Mouse (Mus musculus): Measurements from ENCODE around the gene Mettl1. TPM values are rescaled to one million over a fixed set of nuclear protein-coding genes. Genes with fewer than 3 reads are reported as not detected.
"Not testable (repeated sequence)": the region's sequence is repeated elsewhere in the genome, so short reads cannot be mapped to it uniquely, and the experiment has no call there.

Mettl1 gene
- polyA plus RNA-seq, 1 experiment from 2014 or later, result 48.9 TPM

DNA sequence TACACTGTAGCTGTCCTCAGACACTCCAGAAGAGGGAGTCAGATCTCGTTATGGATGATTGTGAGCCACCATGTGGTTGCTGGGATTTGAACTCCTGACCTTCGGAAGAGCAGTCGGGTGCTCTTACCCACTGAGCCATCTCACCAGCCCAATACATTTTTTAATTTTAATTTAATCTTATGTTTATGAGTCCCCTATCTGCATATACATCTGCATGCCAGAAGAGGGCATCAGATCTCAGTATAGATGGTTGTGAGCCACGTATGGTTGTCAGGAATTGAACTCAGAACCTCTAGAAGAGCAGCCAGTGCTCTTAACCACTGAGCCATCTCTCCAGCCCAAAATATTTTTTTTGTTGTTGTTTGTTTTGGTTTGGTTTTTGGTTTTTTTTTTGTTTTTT lies 31.1 kb downstream of the Mettl1 start:
- not testable (repeated sequence) for H3K4me3 ChIP-seq (replicated peaks); H3K27ac ChIP-seq; H3K4me2 ChIP-seq (replicated peaks); H3K36me3 ChIP-seq; H3K9ac ChIP-seq; H3K9me3 ChIP-seq; ATAC-seq
- Histone ChIP-seq H3K4me1 (replicated peaks) (peaks cover 15% of the 10 kb centered on the region), H3K27me3 (replicated peaks) (peaks cover 15% of the 10 kb centered on the region)
- 82% methylated on average over 4 of the region's 4 CpGs for WGBS

DNA sequence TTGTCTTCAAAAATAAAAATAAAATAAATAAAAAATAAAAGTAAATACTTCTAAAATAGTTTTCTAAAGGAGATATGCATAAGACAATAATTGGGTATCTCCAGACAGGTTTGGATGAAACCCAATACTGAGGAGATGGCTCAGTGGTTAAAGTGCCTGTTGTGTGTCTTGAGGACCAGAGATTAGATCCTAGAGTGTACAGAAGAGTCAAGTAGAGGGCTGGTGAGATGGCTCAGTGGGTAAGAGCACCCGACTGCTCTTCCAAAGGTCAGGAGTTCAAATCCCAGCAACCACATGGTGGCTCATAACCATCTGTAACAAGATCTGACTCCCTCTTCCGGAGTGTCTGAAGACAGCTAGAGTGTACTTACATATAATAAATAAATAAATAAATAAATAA lies 31.8 kb downstream of the Mettl1 start:
- H3K4me2 ChIP-seq (replicated peaks); H3K36me3 ChIP-seq; ATAC-seq; H3K27ac ChIP-seq; H3K4me3 ChIP-seq (replicated peaks); H3K9ac ChIP-seq; H3K9me3 ChIP-seq: not testable (repeated sequence)
- Histone ChIP-seq H3K4me1 (replicated peaks) (peaks cover 15% of the 10 kb centered on the region), H3K27me3 (replicated peaks) (peaks cover 22% of the 10 kb centered on the region)
- 74% methylated on average over 2 of the region's 2 CpGs for WGBS

DNA sequence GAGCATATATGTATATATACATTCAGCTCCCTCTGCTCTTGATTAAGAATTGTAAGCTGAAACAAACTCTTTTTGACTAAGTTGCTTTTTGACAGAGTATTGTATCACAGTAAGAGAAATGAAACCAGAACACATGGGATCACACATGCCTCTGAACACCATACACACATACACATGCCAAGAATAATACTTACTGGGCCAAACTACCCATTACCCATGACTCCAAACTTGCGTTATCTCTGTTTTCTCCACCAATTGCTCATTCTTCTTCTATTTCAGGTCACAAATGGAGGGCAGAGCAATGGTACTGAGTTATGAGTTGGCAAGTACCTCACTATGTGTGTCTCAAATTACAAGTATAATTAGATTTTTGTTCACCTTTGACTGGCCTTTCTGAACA lies 32.8 kb downstream of the Mettl1 start:
- Histone ChIP-seq H3K4me3 (replicated peaks) (no peak overlapping the region), H3K9ac (no peak overlapping the region), H3K4me1 (replicated peaks) (peaks cover 9% of the 10 kb centered on the region), H3K27me3 (replicated peaks) (peaks cover 32% of the 10 kb centered on the region), H3K36me3 (no peaks in the 10 kb centered on the region), H3K4me2 (replicated peaks) (no peak overlapping the region), H3K9me3 (no peaks in the 10 kb centered on the region), H3K27ac (no peak overlapping the region)
- WGBS, result 94% methylated on average over 1 of the region's 1 CpGs
- no peak for ATAC-seq

DNA sequence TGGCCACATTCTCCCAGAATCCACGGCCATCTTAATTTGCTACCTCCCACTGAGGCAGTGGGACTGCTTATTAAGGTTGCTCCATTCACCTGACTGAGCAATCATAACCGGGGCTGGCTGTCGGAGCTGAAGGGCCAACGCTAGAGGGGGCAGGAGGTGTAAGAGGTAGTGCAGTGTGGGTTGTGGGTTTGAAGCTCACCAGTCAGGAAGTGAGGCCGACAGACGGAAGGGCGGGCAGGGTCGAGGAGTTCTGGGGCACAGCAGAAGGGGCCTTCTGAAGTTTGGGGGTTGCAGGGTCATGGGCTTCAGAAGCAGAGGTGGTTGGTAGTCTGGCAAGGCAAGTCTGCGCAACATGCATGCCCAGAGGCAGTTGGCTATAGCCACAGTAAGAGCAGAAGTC lies 33.9 kb downstream of the Mettl1 start, which contains the start of gene Agap2:
Agap2 (plus strand) TSS at position 205 of the 400 bp plus-strand sequence.
- H3K36me3 ChIP-seq, result no peaks in the 10 kb centered on the region
- peaks cover 43% of the 10 kb centered on the region for H3K27me3 ChIP-seq (replicated peaks)
- no peaks in the 10 kb centered on the region for H3K9me3 ChIP-seq
- 55% methylated on average over 9 of the region's 9 CpGs for WGBS
- H3K27ac ChIP-seq, result no peak within 1 kb of the TSS
- H3K4me3 ChIP-seq (replicated peaks), result no peak within 1 kb of the TSS
- peaks cover 16% of the 10 kb centered on the region for H3K4me1 ChIP-seq (replicated peaks)
- no peak within 1 kb of the TSS for H3K4me2 ChIP-seq (replicated peaks)
- H3K9ac ChIP-seq, result no peak within 1 kb of the TSS
- no peak for ATAC-seq

DNA sequence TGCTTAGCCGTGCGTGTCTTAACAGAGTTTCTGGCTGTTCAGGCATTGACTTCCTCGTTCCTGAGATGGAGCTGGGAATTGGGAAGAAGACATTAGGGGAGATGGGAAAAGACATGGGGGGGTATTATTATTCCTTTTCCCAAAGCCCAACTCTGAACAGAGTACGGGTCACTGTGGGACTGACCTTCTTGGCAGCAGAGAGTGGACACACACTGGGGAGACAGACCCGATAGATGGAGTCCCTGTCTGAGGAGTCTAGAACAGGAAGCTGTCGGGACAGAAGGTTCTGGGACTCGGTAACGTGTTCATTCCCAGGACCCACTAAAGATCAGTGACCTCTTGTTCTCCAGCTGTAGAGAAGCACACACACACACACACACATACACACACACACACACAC lies 34.4 kb downstream of the Mettl1 start:
- no peak overlapping the region for H3K4me2 ChIP-seq (replicated peaks)
- H3K4me3 ChIP-seq (replicated peaks), result no peak overlapping the region
- H3K27ac ChIP-seq, result no peak overlapping the region
- 60% methylated on average over 8 of the region's 8 CpGs for WGBS
- no peaks in the 10 kb centered on the region for H3K9me3 ChIP-seq
- ATAC-seq, result no peak
- peaks cover 49% of the 10 kb centered on the region for H3K27me3 ChIP-seq (replicated peaks)
- H3K4me1 ChIP-seq (replicated peaks), result peaks cover 22% of the 10 kb centered on the region
- no peaks in the 10 kb centered on the region for H3K36me3 ChIP-seq
- H3K9ac ChIP-seq, result no peak overlapping the region

DNA sequence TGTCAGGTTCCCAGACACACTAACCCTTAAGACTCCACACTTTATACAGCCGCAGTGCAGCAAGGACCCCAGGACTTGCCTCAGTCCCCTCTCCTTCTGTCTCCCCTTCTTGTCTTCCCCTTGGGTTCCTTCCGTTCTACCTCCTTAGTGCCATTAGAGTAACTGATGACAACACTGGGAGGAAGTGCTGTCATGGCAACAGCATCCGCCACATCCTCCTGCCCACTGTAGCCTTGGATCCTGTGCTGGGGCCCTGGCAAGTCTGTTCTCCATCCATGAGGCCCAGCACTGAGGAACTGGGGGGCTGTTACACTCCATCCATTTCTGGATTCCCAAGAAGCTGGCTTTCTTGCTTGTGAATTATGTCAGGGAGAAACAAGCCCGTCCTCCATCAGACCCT lies 34.9 kb downstream of the Mettl1 start:
- no peak overlapping the region for H3K27ac ChIP-seq
- no peak overlapping the region for H3K4me3 ChIP-seq (replicated peaks)
- 27% methylated on average over 4 of the region's 4 CpGs for WGBS
- no peaks in the 10 kb centered on the region for H3K9me3 ChIP-seq
- peaks cover 53% of the 10 kb centered on the region for H3K27me3 ChIP-seq (replicated peaks)
- H3K36me3 ChIP-seq, result no peaks in the 10 kb centered on the region
- no peak overlapping the region for H3K4me2 ChIP-seq (replicated peaks)
- H3K4me1 ChIP-seq (replicated peaks), result peaks cover 25% of the 10 kb centered on the region
- H3K9ac ChIP-seq, result no peak overlapping the region
- ATAC-seq, result no peak

DNA sequence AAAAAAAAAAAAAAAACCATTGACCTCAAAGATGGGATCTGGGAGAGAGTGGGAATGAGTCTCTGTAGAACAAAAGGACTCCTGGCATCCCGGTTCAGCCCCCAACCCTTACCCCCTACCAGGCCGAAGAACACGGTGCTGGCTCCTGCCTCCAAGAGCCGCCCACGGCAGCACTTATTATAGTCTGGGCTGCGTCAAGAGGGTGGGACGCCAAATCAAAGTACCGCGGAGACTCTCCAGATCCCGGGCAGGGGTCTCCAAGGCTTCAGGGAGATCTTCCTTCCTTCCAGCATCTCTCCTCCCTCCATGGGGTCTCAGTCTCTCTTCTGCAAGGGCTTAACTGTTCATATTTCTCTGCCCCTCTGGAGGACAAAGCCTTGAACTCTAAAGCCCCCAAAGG lies 36.3 kb downstream of the Mettl1 start:
- peaks cover 34% of the 10 kb centered on the region for H3K4me1 ChIP-seq (replicated peaks)
- no peak overlapping the region for H3K4me2 ChIP-seq (replicated peaks)
- H3K4me3 ChIP-seq (replicated peaks), result no peak overlapping the region
- no peak overlapping the region for H3K9ac ChIP-seq
- no peaks in the 10 kb centered on the region for H3K36me3 ChIP-seq
- peaks cover 66% of the 10 kb centered on the region for H3K27me3 ChIP-seq (replicated peaks)
- 8% methylated on average over 10 of the region's 10 CpGs for WGBS
- no peak for ATAC-seq
- H3K27ac ChIP-seq, result no peak overlapping the region
- H3K9me3 ChIP-seq, result no peaks in the 10 kb centered on the region

DNA sequence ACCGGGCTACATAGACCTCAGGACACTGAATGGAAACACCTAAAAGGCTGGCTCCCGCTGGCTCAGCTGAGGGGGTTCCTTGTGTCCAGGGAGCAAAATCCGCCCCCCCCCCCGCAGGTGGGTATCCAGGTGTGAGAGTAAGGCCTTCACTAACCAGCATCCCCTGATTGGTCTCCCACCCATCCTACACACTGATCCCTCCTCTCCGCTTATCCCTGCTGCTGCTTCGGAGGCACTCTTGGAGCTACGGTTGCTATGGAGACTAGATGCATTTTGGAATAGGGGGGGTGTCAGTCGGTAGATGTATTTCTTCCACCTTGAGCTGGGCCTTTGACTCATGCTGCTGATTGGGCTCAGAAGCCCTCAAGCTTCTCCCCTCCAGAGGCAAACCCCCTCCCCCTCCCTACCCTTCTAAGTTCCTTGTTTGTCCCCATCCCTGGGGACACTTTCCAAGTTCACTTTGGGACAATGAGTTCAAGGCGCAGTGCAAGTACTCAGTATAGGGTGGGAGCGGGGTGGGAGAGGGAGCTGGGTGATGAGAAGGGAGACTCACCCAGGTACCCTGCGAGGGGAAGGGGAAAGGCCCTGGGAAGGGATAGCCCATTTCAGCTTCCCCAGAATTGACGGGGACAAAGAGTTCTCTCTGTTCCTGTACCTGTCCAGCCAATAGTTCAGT lies 36.9 kb downstream of the Mettl1 start:
- H3K9ac ChIP-seq, result no peak overlapping the region
- peaks cover 34% of the 10 kb centered on the region for H3K4me1 ChIP-seq (replicated peaks)
- 3% methylated on average over 12 of the region's 12 CpGs for WGBS
- no peak overlapping the region for H3K27ac ChIP-seq
- peak overlapping the region; percentile 48 for H3K4me3 ChIP-seq (replicated peaks)
- H3K27me3 ChIP-seq (replicated peaks), result peaks cover 72% of the 10 kb centered on the region
- no peaks in the 10 kb centered on the region for H3K36me3 ChIP-seq
- no peak for ATAC-seq
- no peaks in the 10 kb centered on the region for H3K9me3 ChIP-seq
- peak overlapping the region; percentile 92 for H3K4me2 ChIP-seq (replicated peaks)

DNA sequence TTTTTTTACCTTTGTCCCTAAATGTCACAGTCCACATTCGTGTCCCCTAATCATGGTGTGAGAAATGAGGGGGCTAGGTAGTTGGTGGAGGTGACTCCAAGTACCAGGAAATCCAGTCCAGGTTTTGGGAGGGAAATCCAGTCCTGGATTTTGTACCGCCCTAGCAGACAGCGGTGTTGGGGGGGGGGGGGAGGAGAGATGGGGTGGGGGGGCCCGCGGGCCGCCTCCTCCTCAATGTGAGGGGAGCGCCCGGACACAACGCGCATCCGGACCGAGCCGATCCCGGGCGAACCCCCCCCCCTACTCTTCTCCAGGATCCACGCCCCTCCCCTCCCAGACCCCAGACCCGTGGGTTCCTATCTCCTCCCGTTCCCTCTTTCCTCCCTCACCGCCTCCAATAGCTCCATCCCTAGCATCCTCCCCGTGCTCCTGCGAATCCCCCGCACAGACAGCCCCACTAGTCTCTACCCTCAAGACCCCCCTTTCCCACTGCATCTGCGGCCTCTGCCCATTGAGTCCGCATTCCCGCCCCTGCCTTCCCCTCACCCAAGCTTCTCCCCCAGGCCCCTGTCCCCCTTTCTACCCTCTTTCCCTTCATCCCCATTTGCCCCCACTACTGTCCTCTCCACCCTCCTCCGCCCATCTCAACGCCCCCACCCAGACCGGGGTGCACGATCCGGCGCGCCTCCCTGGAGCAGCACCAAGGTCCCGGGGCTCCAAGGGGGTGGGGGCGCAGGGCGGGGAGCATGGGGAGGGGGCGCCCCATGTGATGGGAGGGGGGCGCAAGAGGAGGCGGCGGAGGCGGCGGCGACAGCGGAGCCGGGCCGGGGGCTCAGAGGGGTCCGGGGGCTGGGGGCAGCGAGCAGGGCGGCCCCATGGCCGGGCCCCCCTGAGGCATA lies 37.7 kb downstream of the Mettl1 start:
- H3K9ac ChIP-seq, result peak overlapping the region; percentile 41
- ATAC-seq, result peak; percentile 34; the same call in 1 of the 2 replicates
- WGBS, result 3% methylated on average over 39 of the region's 49 CpGs

DNA sequence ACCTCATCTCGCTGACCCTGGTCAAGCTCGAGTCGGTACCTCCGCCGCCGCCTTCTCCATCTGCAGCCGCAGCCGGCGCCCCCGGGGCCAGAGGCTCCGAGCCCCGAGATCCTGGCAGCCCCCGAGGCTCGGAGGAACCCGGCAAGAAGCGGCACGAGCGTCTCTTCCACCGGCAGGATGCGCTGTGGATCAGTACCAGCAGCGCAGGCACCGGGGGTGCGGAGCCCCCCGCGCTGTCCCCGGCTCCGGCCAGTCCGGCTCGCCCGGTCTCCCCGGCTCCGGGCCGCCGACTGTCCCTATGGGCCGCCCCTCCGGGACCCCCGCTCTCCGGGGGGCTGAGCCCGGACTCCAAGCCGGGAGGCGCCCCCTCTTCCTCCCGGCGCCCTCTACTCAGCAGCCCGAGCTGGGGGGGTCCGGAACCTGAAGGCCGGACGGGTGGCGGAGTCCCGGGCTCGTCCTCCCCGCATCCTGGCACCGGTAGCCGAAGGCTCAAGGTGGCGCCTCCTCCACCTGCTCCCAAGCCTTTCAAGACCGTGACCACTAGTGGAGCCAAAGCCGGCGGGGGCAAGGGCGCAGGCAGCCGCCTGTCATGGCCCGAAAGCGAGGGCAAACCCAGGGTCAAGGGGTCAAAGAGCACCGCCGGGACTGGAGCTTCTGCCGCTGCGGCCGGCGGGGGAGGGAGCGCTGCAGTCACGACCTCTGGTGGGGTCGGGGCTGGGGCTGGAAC lies 38.6 kb downstream of the Mettl1 start:
- H3K36me3 ChIP-seq, result no peaks in the 10 kb centered on the region
- peak overlapping the region; percentile 48 for H3K4me3 ChIP-seq (replicated peaks)
- no peak overlapping the region for H3K27ac ChIP-seq
- H3K27me3 ChIP-seq (replicated peaks), result peaks cover 75% of the 10 kb centered on the region
- no peaks in the 10 kb centered on the region for H3K9me3 ChIP-seq
- H3K9ac ChIP-seq, result peak overlapping the region; percentile 41
- H3K4me1 ChIP-seq (replicated peaks), result peaks cover 34% of the 10 kb centered on the region
- peak overlapping the region; percentile 92 for H3K4me2 ChIP-seq (replicated peaks)
- WGBS, result 4% methylated on average over 70 of the region's 70 CpGs
- peak; percentile 9; the same call in 1 of the 2 replicates for ATAC-seq

More for the DNA sequence above, 37.7 kb downstream of the Mettl1 start:
- peaks cover 34% of the 10 kb centered on the region for H3K4me1 ChIP-seq (replicated peaks)
- no peak overlapping the region for H3K27ac ChIP-seq
- peak overlapping the region; percentile 48 for H3K4me3 ChIP-seq (replicated peaks)
- H3K36me3 ChIP-seq, result no peaks in the 10 kb centered on the region
- H3K27me3 ChIP-seq (replicated peaks), result peaks cover 75% of the 10 kb centered on the region
- peak overlapping the region; percentile 92 for H3K4me2 ChIP-seq (replicated peaks)
- H3K9me3 ChIP-seq, result no peaks in the 10 kb centered on the region

DNA sequence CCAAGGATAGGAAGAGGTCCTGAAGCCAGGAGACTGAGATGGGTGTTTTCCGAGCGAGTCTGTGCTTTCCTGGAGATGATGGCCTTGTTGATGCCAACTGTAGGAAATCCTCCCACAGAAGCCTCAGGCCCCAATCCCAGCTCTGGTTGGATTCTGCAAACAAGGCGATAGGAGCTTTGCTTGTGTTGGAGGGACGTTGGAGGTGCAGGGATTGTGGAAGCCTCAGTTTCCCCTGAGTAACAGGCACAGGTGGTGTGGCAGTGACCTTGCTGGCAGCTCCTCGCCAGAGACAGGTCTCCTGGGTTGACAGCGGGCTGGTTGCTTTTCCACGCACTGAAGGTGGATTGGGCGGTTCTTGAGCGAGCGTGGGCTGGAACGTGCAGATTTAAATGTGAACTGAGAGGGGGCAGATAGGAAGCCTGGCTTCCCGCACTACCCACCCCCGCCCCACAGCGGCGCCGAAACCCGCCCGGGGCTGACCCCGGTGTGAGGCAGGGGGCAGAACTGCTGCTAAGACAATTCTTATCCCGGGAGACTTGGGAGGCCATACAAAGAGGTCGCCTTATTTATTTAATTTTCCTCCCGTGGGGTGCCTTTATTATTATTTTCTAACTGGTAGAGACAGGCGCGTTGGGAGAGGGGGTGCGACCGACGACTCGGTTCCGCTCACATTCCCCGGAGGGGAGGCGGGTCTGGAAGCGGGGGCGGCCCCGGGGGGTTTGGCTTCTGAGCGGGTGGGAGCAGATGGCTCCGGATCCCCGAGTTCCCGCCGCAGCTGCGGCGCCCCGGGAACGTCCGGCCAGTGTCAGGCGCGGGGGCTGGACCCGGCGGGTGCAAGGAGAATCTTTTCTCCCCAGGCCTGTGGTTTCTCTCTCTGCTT lies 39.9 kb downstream of the Mettl1 start:
- ATAC-seq, result no peak
- peak overlapping the region; percentile 14; the same call in 1 of the 2 replicates for H3K9ac ChIP-seq
- no peaks in the 10 kb centered on the region for H3K9me3 ChIP-seq
- peaks cover 34% of the 10 kb centered on the region for H3K4me1 ChIP-seq (replicated peaks)
- H3K27ac ChIP-seq, result no peak overlapping the region
- H3K4me2 ChIP-seq (replicated peaks), result peak overlapping the region; percentile 92
- 5% methylated on average over 48 of the region's 48 CpGs for WGBS
- H3K36me3 ChIP-seq, result no peaks in the 10 kb centered on the region
- H3K27me3 ChIP-seq (replicated peaks), result peaks cover 69% of the 10 kb centered on the region
- peak overlapping the region; percentile 23 for H3K4me3 ChIP-seq (replicated peaks)

All from intestine, embryonic 15.5 days (tissue).